Mouse (Mus musculus) midbrain, embryonic 16.5 days (tissue): ENCODE results near the gene Slc4a10. TPM values are rescaled to one million over a fixed set of nuclear protein-coding genes. Genes with fewer than 3 reads are reported as not detected.

Experiments
- ATAC-seq: fragments of 200-750 bp; cut with Nextera tagmentation; 2 replicates; pipeline ENCODE4 v1.8.0; 2017; ENCODE audit warnings: moderate TSS enrichment
- H3K27ac ChIP-seq: fragments of 300-500 bp; sonication (generic); 2 replicates; pipeline ENCODE4 v1.5.1; 2014; ENCODE audit warnings: mild to moderate bottlenecking, low read length, mixed read lengths
- H3K27me3 ChIP-seq: fragments of 300-500 bp; sonication (generic); 2 replicates; pipeline ENCODE4 v1.6.1; 2014; ENCODE audit warnings: low read depth, low read length, mixed read lengths; ENCODE audit not compliant: control insufficient read depth, insufficient read depth
- H3K36me3 ChIP-seq: fragments of 300-500 bp; sonication (generic); 2 replicates; pipeline ENCODE4 v1.6.1; 2014; ENCODE audit warnings: mild to moderate bottlenecking, low read length, moderate library complexity, mixed read lengths; ENCODE audit not compliant: control insufficient read depth, insufficient read depth
- H3K4me1 ChIP-seq: fragments of 300-500 bp; sonication (generic); 2 replicates; pipeline ENCODE4 v1.6.1; 2014; ENCODE audit warnings: mild to moderate bottlenecking, low read length, mixed read lengths; ENCODE audit not compliant: control insufficient read depth, insufficient read depth
- H3K4me2 ChIP-seq: fragments of 300-500 bp; sonication (generic); 2 replicates; pipeline ENCODE4 v1.6.1; 2014; ENCODE audit warnings: mild to moderate bottlenecking, low read length, mixed read lengths
- H3K4me3 ChIP-seq: fragments of 300-500 bp; sonication (generic); 2 replicates; pipeline ENCODE4 v1.5.1; 2014; ENCODE audit warnings: low read depth, mild to moderate bottlenecking, low read length, moderate library complexity, mixed read lengths
- H3K9ac ChIP-seq: fragments of 300-500 bp; sonication (generic); 2 replicates; pipeline ENCODE4 v1.6.1; 2014; ENCODE audit warnings: low read depth, low read length, mixed read lengths
- H3K9me3 ChIP-seq: fragments of 300-500 bp; sonication (generic); replicated peaks from 2 replicates; pipeline ENCODE4 v1.6.1; 2014; ENCODE audit warnings: mild to moderate bottlenecking, low read length, mixed read lengths; ENCODE audit not compliant: control insufficient read depth, poor library complexity, severe bottlenecking
- WGBS: fragments of 180-500 bp; shearing (Covaris S2); extraction: QIAGEN DNeasy Blood & Tissue Kit; methylation state at CpG from one replicate; pipeline ENCODE4 v1.1.7; 2014; 5-methylcytosine and 5-hydroxymethylcytosine counted together
- polyA plus RNA-seq: library from polyadenylated mRNA; unstranded; fragments of >200 nt; fragmentation: Nextera tagmentation; extraction: Ambion mirVana; gene quantifications from 2 replicates; pipeline ENCODE4 v1.2.1, GENCODE M21; 2015

Slc4a10 gene
- polyA plus RNA-seq, 1 experiment from 2014 or later: 28.9 TPM

GRCm38 (mm10) chr2:62368349-62369053 lies 322.2 kb downstream of the Slc4a10 start:
- H3K27me3 ChIP-seq: no peaks in the 10 kb centered on the region
- no peak overlapping the region for H3K4me3 ChIP-seq
- no peak for ATAC-seq
- H3K9ac ChIP-seq: no peak overlapping the region
- no peak overlapping the region for H3K4me2 ChIP-seq
- no peak overlapping the region for H3K27ac ChIP-seq
- no peaks in the 10 kb centered on the region for H3K9me3 ChIP-seq
- no peaks in the 10 kb centered on the region for H3K36me3 ChIP-seq
- H3K4me1 ChIP-seq: no peaks in the 10 kb centered on the region
- WGBS: 85% methylated on average over 5 of the region's 5 CpGs

GRCm38 (mm10) chr2:62370048-62370447 lies 323.8 kb downstream of the Slc4a10 start:
- Histone ChIP-seq H3K4me2 (no peak overlapping the region), H3K9me3 (no peaks in the 10 kb centered on the region), H3K27me3 (no peaks in the 10 kb centered on the region), H3K9ac (no peak overlapping the region), H3K27ac (no peak overlapping the region), H3K4me1 (no peaks in the 10 kb centered on the region), H3K4me3 (no peak overlapping the region), H3K36me3 (no peaks in the 10 kb centered on the region)
- ATAC-seq: no peak
- 68% methylated on average over 2 of the region's 2 CpGs for WGBS

- H3K9ac ChIP-seq: no peak overlapping the region
- no peaks in the 10 kb centered on the region for H3K36me3 ChIP-seq
- H3K4me3 ChIP-seq: no peak overlapping the region
- no peak for ATAC-seq
- H3K27ac ChIP-seq: no peak overlapping the region
- 74% methylated on average over 11 of the region's 11 CpGs for WGBS
- H3K27me3 ChIP-seq: no peaks in the 10 kb centered on the region
- H3K4me2 ChIP-seq: no peak overlapping the region
- H3K9me3 ChIP-seq: no peaks in the 10 kb centered on the region
- H3K4me1 ChIP-seq: no peaks in the 10 kb centered on the region
These were observed 327.4 kb downstream of the Slc4a10 start for GRCm38 (mm10) chr2:62373692-62374091.

Other genes starting within 250 kb of the Slc4a10 start
- 2.4 and 3.3 TPM in 2 replicates for gene Tbr1, start 243.5 kb upstream of the Slc4a10 start, polyA plus RNA-seq